Mouse (Mus musculus) MEL (cell line): ENCODE measurements around the gene Ccdc88b. TPM values are rescaled to one million over a fixed set of nuclear protein-coding genes. Genes with fewer than 3 reads are reported as not detected.

ENCODE experiments used
- DNase-seq: peaks from one replicate; pipeline ENCODE4 v3.0.0; 2011; ENCODE audit warnings: low read depth, low spot score
- H3K27ac ChIP-seq: 2 replicates; pipeline ENCODE4 v1.5.1; 2012; ENCODE audit warnings: low read depth, mild to moderate bottlenecking, control low read depth, low read length, moderate library complexity; ENCODE audit not compliant: control insufficient read depth
- H3K27me3 ChIP-seq, 2 experiments: fragments of 150-350 bp in 1 of 2; sonication (generic) in 1 of 2; 2 replicates each; pipeline ENCODE4 v1.6.1; 2012; ENCODE audit warnings: low read length in 2 of 2, mild to moderate bottlenecking in 2 of 2, improper control_type of control experiment in 1 of 2, moderate library complexity in 1 of 2; ENCODE audit not compliant: insufficient read depth in 2 of 2, control insufficient read depth in 1 of 2
- H3K36me3 ChIP-seq, 2 experiments: 2 replicates each; pipeline ENCODE4 v1.6.1; 2012 to 2014; ENCODE audit warnings: low read length in 2 of 2, improper control_type of control experiment in 1 of 2, inconsistent platforms in 1 of 2, mild to moderate bottlenecking in 1 of 2; ENCODE audit not compliant: insufficient read depth in 2 of 2, control insufficient read depth in 1 of 2
- H3K4me1 ChIP-seq, 2 experiments: fragments of 150-350 bp in 1 of 2; sonication (generic) in 1 of 2; 2 replicates each; pipeline ENCODE4 v1.6.1; 2012; ENCODE audit warnings: low read length in 2 of 2, improper control_type of control experiment in 1 of 2, mild to moderate bottlenecking in 1 of 2; ENCODE audit not compliant: insufficient read depth in 2 of 2, control insufficient read depth in 1 of 2
- H3K4me3 ChIP-seq, 2 experiments: fragments of 150-350 bp in 1 of 2; sonication (generic) in 1 of 2; 2 replicates each; pipeline ENCODE4 v1.5.1; 2012; ENCODE audit warnings: low read depth in 2 of 2, low read length in 2 of 2, mild to moderate bottlenecking in 2 of 2, moderate library complexity in 2 of 2, control low read depth in 1 of 2, improper control_type of control experiment in 1 of 2; ENCODE audit not compliant: control insufficient read depth in 1 of 2, insufficient read depth in 1 of 2
- H3K79me2 ChIP-seq: 2 replicates; pipeline ENCODE4 v1.6.1; 2012; ENCODE audit warnings: mild to moderate bottlenecking, low read length, moderate library complexity; ENCODE audit not compliant: control insufficient read depth, poor library complexity, insufficient read depth
- H3K9ac ChIP-seq: 2 replicates; pipeline ENCODE4 v1.6.1; 2012; ENCODE audit warnings: low read depth, mild to moderate bottlenecking, control low read depth, low read length, moderate library complexity; ENCODE audit not compliant: control insufficient read depth, poor library complexity, severe bottlenecking
- H3K9me3 ChIP-seq: fragments of 150-350 bp; sonication (generic); replicated peaks from 2 replicates; pipeline ENCODE4 v1.6.1; 2012; ENCODE audit warnings: mild to moderate bottlenecking, low read length, improper control_type of control experiment, moderate library complexity; ENCODE audit not compliant: insufficient read depth
- CHD1 ChIP-seq: IDR thresholded peaks from 2 replicates; pipeline ENCODE4 v1.6.1; 2012; ENCODE audit warnings: low read depth, mild to moderate bottlenecking, inconsistent platforms, low read length, improper control_type of control experiment
- CHD2 ChIP-seq: IDR thresholded peaks from 2 replicates; pipeline ENCODE4 v1.6.1; 2011; ENCODE audit warnings: low read length, improper control_type of control experiment
- CTCF ChIP-seq, 3 experiments: IDR thresholded peaks in 2 of 3; conservative IDR thresholded peaks in 1 of 3; 2 replicates each; pipeline ENCODE4 v1.5.1; 2011 to 2012; ENCODE audit warnings: low read length in 3 of 3, low read depth in 2 of 3, mild to moderate bottlenecking in 2 of 3, improper control_type of control experiment in 1 of 3, inconsistent platforms in 1 of 3, mixed read lengths in 1 of 3, moderate library complexity in 1 of 3; ENCODE audit not compliant: control insufficient read depth in 1 of 3, insufficient read depth in 1 of 3, poor library complexity in 1 of 3, severe bottlenecking in 1 of 3
- E2F4 ChIP-seq: IDR thresholded peaks from 2 replicates; pipeline ENCODE4 v1.6.1; 2011; ENCODE audit warnings: low read depth, low read length, improper control_type of control experiment, borderline replicate concordance
- EP300 ChIP-seq, 2 experiments: IDR thresholded peaks; 2 replicates each; pipeline ENCODE4 v1.6.1; 2011; ENCODE audit warnings: improper control_type of control experiment in 2 of 2, low read length in 2 of 2, low read depth in 1 of 2, mild to moderate bottlenecking in 1 of 2
- GABPA ChIP-seq: IDR thresholded peaks from 2 replicates; pipeline ENCODE4 v1.6.1; 2012; ENCODE audit warnings: low read depth, mild to moderate bottlenecking, inconsistent platforms, low read length, improper control_type of control experiment, moderate library complexity
- GATA1 ChIP-seq: IDR thresholded peaks from 2 replicates; pipeline ENCODE4 v1.6.1; 2011; ENCODE audit warnings: low read depth, low read length, improper control_type of control experiment
- KAT2A ChIP-seq: conservative IDR thresholded peaks from 2 replicates; pipeline ENCODE4 v1.6.1; 2012; ENCODE audit warnings: low read depth, low read length, improper control_type of control experiment, inconsistent platforms
- MAFK ChIP-seq: IDR thresholded peaks from 2 replicates; pipeline ENCODE4 v1.6.1; 2011; ENCODE audit warnings: low read depth, mild to moderate bottlenecking, low read length, improper control_type of control experiment, borderline replicate concordance
- MAX ChIP-seq: IDR thresholded peaks from 2 replicates; pipeline ENCODE4 v1.6.1; 2011; ENCODE audit warnings: low read length, improper control_type of control experiment
- MYB ChIP-seq: IDR thresholded peaks from 2 replicates; pipeline ENCODE4 v1.6.1; 2011; ENCODE audit warnings: mild to moderate bottlenecking, low read depth, low read length, improper control_type of control experiment
- NELFE ChIP-seq: IDR thresholded peaks from 2 replicates; pipeline ENCODE4 v1.6.1; 2011; ENCODE audit warnings: low read depth, low read length, improper control_type of control experiment
- POLR2A ChIP-seq, 2 experiments: IDR thresholded peaks; 2 replicates each; pipeline ENCODE4 v1.6.1; 2011 to 2012; ENCODE audit warnings: low read length in 2 of 2, mild to moderate bottlenecking in 2 of 2, control low read depth in 1 of 2, improper control_type of control experiment in 1 of 2, low read depth in 1 of 2, moderate library complexity in 1 of 2; ENCODE audit not compliant: control insufficient read depth in 1 of 2, insufficient read depth in 1 of 2, poor library complexity in 1 of 2
- POLR2AphosphoS5 ChIP-seq: IDR thresholded peaks from 2 replicates; pipeline ENCODE4 v1.6.1; 2012; ENCODE audit warnings: low read depth, borderline replicate concordance, mild to moderate bottlenecking, inconsistent platforms, low read length, moderate library complexity, mixed read lengths
- RAD21 ChIP-seq: IDR thresholded peaks from 2 replicates; pipeline ENCODE4 v1.6.1; 2011; ENCODE audit warnings: mild to moderate bottlenecking, low read depth, low read length, improper control_type of control experiment
- RCOR1 ChIP-seq: IDR thresholded peaks from 2 replicates; pipeline ENCODE4 v1.6.1; 2012; ENCODE audit warnings: low read depth, mild to moderate bottlenecking, inconsistent platforms, low read length, improper control_type of control experiment
- SMC3 ChIP-seq: IDR thresholded peaks from 2 replicates; pipeline ENCODE4 v1.6.1; 2011; ENCODE audit warnings: low read depth, low read length, improper control_type of control experiment
- TCF12 ChIP-seq: IDR thresholded peaks from 2 replicates; pipeline ENCODE4 v1.6.1; 2014; ENCODE audit warnings: low read depth, mild to moderate bottlenecking, inconsistent platforms, low read length, improper control_type of control experiment, moderate library complexity
- USF1 ChIP-seq: IDR thresholded peaks from 2 replicates; pipeline ENCODE4 v1.6.1; 2014; ENCODE audit warnings: low read depth, mild to moderate bottlenecking, inconsistent platforms, low read length, improper control_type of control experiment, moderate library complexity
- ZC3H11A ChIP-seq: IDR thresholded peaks from 2 replicates; pipeline ENCODE4 v1.6.1; 2012; ENCODE audit warnings: low read depth, mild to moderate bottlenecking, inconsistent platforms, low read length, improper control_type of control experiment
- ZKSCAN1 ChIP-seq: IDR thresholded peaks from 2 replicates; pipeline ENCODE4 v1.6.1; 2012; ENCODE audit warnings: low read depth, mild to moderate bottlenecking, inconsistent platforms, low read length, improper control_type of control experiment, moderate library complexity
- ZMIZ1 ChIP-seq: IDR thresholded peaks from 2 replicates; pipeline ENCODE4 v1.6.1; 2012; ENCODE audit warnings: low read depth, mild to moderate bottlenecking, inconsistent platforms, low read length, improper control_type of control experiment, moderate library complexity
- ZNF384 ChIP-seq: IDR thresholded peaks from 2 replicates; pipeline ENCODE4 v1.6.1; 2012; ENCODE audit warnings: low read depth, mild to moderate bottlenecking, inconsistent platforms, low read length, improper control_type of control experiment
- polyA plus RNA-seq, 2 experiments: library from polyadenylated mRNA; stranded (reverse) in 1 of 2; unstranded in 1 of 2; fragments of >175 nt in 1 of 2; fragments of >200 nt in 1 of 2; gene quantifications; 2 replicates each; pipeline versions ENCODE4 v1.2.1 to v1.2.4; 2012; ENCODE audit warnings: low replicate concordance in 2 of 2, low read depth in 1 of 2; ENCODE audit not compliant: insufficient read length in 2 of 2, insufficient read depth in 1 of 2, missing spikeins in 1 of 2
- total RNA-seq: library from RNA; depleted of rRNA; stranded (reverse); fragments of 300-350 nt; gene quantifications from 2 replicates; pipeline ENCODE4 v1.2.3, GENCODE M21; 2012

Ccdc88b gene
- total and polyA plus RNA-seq, 3 experiments = 32.4 to 59.8 TPM; not detected in 1

DNA sequence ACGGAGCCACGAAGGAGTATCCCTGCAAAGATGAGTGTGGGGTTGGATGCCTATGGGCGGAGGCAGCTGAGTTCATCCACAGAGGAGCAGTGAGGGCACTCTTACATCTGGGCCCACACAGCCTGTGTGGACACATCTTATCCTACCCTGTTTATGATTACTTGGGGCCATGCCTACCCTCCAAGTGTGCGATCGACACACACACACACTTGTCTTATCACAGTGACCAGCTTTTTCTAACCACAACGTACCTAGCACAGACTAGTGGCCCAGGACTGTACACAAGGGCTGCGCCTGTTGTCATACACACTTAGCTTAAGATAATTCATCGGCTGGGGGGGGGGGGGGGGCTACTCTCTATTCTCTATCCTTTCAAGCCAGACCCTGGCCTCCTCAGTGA, 25.6 kb downstream of the Ccdc88b start (continued):
- no peak for TF ChIP-seq MYB

DNA sequence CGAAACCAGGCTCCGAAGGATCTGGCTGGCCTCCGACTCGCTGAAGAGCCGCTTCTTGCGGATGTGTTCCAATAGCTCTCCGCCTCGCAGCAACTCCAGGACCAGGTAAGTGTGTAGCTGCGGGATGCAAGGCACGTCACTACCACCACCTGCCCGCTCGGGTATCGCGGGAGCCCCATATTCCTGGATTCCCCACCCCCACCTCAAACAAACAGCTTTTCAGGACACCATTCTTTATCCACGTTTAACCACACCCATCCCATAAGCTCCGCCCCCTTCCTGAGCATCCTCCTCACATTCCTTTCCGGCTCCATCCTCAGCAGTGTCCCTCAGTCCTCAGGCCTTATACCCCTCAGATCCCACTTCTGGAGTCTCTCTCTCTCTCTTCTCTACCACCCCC, 26.7 kb downstream of the Ccdc88b start:
- no peak overlapping the region for H3K9ac ChIP-seq
- DNase-seq = no peak
- peaks cover 0 to 3% of the 10 kb centered on the region in 2 experiments; a peak in 3 of 4 replicates for H3K36me3 ChIP-seq
- H3K4me1 ChIP-seq = peaks cover 0 to 4% of the 10 kb centered on the region in 2 experiments; a peak in 1 of 4 replicates
- H3K27me3 ChIP-seq = no peaks in the 10 kb centered on the region
- H3K9me3 ChIP-seq = no peaks in the 10 kb centered on the region
- no peaks in the 10 kb centered on the region for H3K79me2 ChIP-seq
- TF ChIP-seq ZNF384 = no peak
- no peak for TF ChIP-seq POLR2A (IDR thresholded peaks at IDR 0.05; ENCODE audit: control insufficient read depth in 1 of 2, insufficient read depth in 1 of 2, low read depth in 1 of 2, low read length in 2 of 2, poor library complexity in 1 of 2)
- TF ChIP-seq SMC3 = no peak
- TF ChIP-seq ZMIZ1 = no peak
- no peak for TF ChIP-seq USF1
- no peak for TF ChIP-seq MAFK
- no peak for TF ChIP-seq CHD2
- no peak for TF ChIP-seq ZKSCAN1
- TF ChIP-seq KAT2A = no peak
- TF ChIP-seq GABPA = no peak
- TF ChIP-seq CTCF (IDR thresholded peaks at IDR 0.05 in 2 of 3, conservative IDR thresholded peaks at IDR 0.05 in 1 of 3; ENCODE audit: control insufficient read depth in 1 of 3, insufficient read depth in 1 of 3, low read depth in 2 of 3, low read length in 3 of 3, poor library complexity in 1 of 3, severe bottlenecking in 1 of 3) = no peak
- no peak for TF ChIP-seq MYB
- no peak for TF ChIP-seq ZC3H11A
- no peak for TF ChIP-seq RAD21
- TF ChIP-seq CHD1 = no peak
- TF ChIP-seq NELFE = no peak
- no peak overlapping the region for H3K4me3 ChIP-seq
- no peak overlapping the region for H3K27ac ChIP-seq

DNA sequence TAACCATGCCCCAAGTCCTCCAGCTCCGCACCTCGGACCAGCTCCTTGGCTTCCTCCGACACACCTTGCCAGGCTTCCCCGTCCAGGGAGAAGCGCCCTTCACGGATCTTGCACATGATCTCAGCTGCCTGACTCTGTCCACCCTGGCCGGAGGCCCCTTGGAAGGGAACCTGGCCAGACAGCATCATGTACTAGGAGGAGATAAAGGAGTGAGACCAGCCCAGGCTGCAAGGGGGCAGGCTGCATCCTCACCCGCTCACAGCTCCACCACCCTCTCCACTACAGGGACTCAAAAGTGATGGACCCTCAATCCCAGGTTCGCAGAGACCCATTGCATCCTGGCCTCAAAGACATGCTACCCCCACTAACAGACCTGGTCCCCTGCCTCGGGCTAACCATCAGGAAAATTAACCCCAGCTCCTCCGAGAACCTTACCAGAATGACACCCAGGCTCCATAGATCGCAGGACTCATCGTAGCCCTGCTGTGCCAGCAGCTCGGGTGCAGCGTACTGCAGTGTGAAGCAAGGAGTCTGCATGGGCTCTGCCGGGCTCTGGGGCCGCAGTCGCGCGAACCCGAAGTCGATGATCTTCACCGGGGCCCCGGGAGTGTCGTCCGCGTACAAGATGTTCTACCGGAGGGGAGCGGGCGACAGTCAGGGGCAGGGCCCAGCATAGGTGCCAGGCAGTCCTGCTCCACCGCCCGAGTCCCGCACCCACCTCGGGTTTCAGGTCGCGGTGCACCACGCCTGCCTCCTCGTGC, 27.3 kb downstream of the Ccdc88b start:
- Histone ChIP-seq H3K9me3 (no peaks in the 10 kb centered on the region), H3K4me1 (peaks cover 0 to 4% of the 10 kb centered on the region in 2 experiments; a peak in 1 of 4 replicates), H3K79me2 (no peaks in the 10 kb centered on the region), H3K27ac (no peak overlapping the region), H3K27me3 (no peaks in the 10 kb centered on the region), H3K4me3 (no peak overlapping the region), H3K9ac (no peak overlapping the region), H3K36me3 (peaks cover 0 to 3% of the 10 kb centered on the region in 2 experiments; a peak in 3 of 4 replicates)
- TF ChIP-seq E2F4 (no peak), POLR2AphosphoS5 (no peak), TCF12 (no peak), EP300 (IDR thresholded peaks at IDR 0.05; ENCODE audit: low read depth in 1 of 2, low read length in 2 of 2) (no peak), ZMIZ1 (no peak), RAD21 (no peak), GATA1 (no peak), RCOR1 (no peak), MAX (no peak)
- no peak for DNase-seq
